Mouse (Mus musculus) stomach, postnatal 0 days (tissue): ENCODE measurements around the gene Rep15.

ENCODE experiments used
- CTCF ChIP-seq: IDR thresholded peaks from 2 replicates; pipeline ENCODE4 v1.5.1; 2016; ENCODE audit warnings: antibody characterized with exemption, low read depth, mild to moderate bottlenecking, moderate library complexity
- EP300 ChIP-seq: optimal IDR thresholded peaks from 2 replicates; pipeline ENCODE3; 2016; ENCODE audit warnings: antibody characterized with exemption

- no peak for TF ChIP-seq CTCF
- no peak for TF ChIP-seq EP300
Measured at GRCm38 (mm10) chr6:147049239-147049805, 16.9 kb downstream of the Rep15 start.
